Comparison of ENCODE assay signal across 27 mouse cellular contexts in genomic region chr2:127531592-127531991, GRCm38 (mm10). TPM values are rescaled to one million over a fixed set of nuclear protein-coding genes. Genes with fewer than 3 reads are reported as not detected.
DNase-seq lines count a peak whose midpoint lies in the region; ATAC-seq and TF ChIP-seq lines count a peak whose summit lies in the region.
"Had no signal": no experiment of that assay in that cellular context is flagged by ENCODE, and none has a peak within 500 bp of the region (broad histone marks: within the 10 kb centered on the region; RNA-seq: fewer than 3 reads in every experiment).

No protein-coding gene starts in this region.

- no peak overlapping the region for H3K4me3 ChIP-seq in cerebellum, adult 2 months (replicated peaks; ENCODE audit: insufficient read depth, low read depth, low read length)
- H3K4me3 ChIP-seq in hindbrain, postnatal 0 days (ENCODE audit: low read length), result no peak overlapping the region
- no peak overlapping the region for H3K4me3 ChIP-seq in hindbrain, embryonic 10.5 days
- H3K4me3 ChIP-seq in lung, embryonic 15.5 days, result no peak overlapping the region
- H3K4me3 ChIP-seq in midbrain, postnatal 0 days (ENCODE audit: low read depth, low read length), result no peak overlapping the region
- no peak overlapping the region for H3K4me3 ChIP-seq in midbrain, embryonic 16.5 days (ENCODE audit: low read depth, low read length)
- H3K4me3 ChIP-seq: embryonic facial prominence, embryonic 10.5 days; embryonic facial prominence, embryonic 13.5 days; erythroblast, embryonic 14.5 days; forebrain, embryonic 12.5 days; forebrain, embryonic 15.5 days; heart, embryonic 12.5 days; heart, embryonic 15.5 days had no signal

- H3K4me2 ChIP-seq in hindbrain, postnatal 0 days (ENCODE audit: low read depth, low read length), result no peak overlapping the region
- no peak overlapping the region for H3K4me2 ChIP-seq in lung, embryonic 15.5 days
- H3K4me2 ChIP-seq in midbrain, postnatal 0 days (ENCODE audit: low read depth, low read length, poor library complexity, severe bottlenecking), result no peak overlapping the region
- H3K4me2 ChIP-seq in midbrain, embryonic 16.5 days (ENCODE audit: low read length), result no peak overlapping the region
- H3K4me2 ChIP-seq: embryonic facial prominence, embryonic 13.5 days; forebrain, embryonic 12.5 days; forebrain, embryonic 15.5 days; heart, embryonic 12.5 days; heart, embryonic 15.5 days had no signal

- peaks cover 6% of the 10 kb centered on the region for H3K4me1 ChIP-seq in cerebellum, adult 2 months (ENCODE audit: control insufficient read depth, insufficient read depth, low read length)
- no peaks in the 10 kb centered on the region for H3K4me1 ChIP-seq in hindbrain, postnatal 0 days (ENCODE audit: insufficient read depth, low read length)
- H3K4me1 ChIP-seq in hindbrain, embryonic 10.5 days (replicated peaks), result 0 out of 2 replicates have a peak, but pooled peaks cover 4% of the 10 kb centered on the region
- H3K4me1 ChIP-seq in lung, embryonic 15.5 days, result no peaks in the 10 kb centered on the region
- H3K4me1 ChIP-seq in midbrain, postnatal 0 days (ENCODE audit: insufficient read depth, low read length), result no peaks in the 10 kb centered on the region
- H3K4me1 ChIP-seq in midbrain, embryonic 16.5 days (ENCODE audit: control insufficient read depth, insufficient read depth, low read length), result no peaks in the 10 kb centered on the region
- H3K4me1 ChIP-seq: embryonic facial prominence, embryonic 13.5 days; forebrain, embryonic 12.5 days; forebrain, embryonic 15.5 days; heart, embryonic 12.5 days; heart, embryonic 15.5 days had no signal

- no peaks in the 10 kb centered on the region for H3K9me3 ChIP-seq in hindbrain, postnatal 0 days (ENCODE audit: low read length)
- H3K9me3 ChIP-seq in hindbrain, embryonic 10.5 days, result no peaks in the 10 kb centered on the region
- H3K9me3 ChIP-seq in lung, embryonic 15.5 days, result no peaks in the 10 kb centered on the region
- no peaks in the 10 kb centered on the region for H3K9me3 ChIP-seq in midbrain, postnatal 0 days (ENCODE audit: low read length)
- no peaks in the 10 kb centered on the region for H3K9me3 ChIP-seq in midbrain, embryonic 16.5 days (replicated peaks; ENCODE audit: control insufficient read depth, low read length, poor library complexity, severe bottlenecking)
- H3K9me3 ChIP-seq: embryonic facial prominence, embryonic 10.5 days; embryonic facial prominence, embryonic 13.5 days; forebrain, embryonic 12.5 days; forebrain, embryonic 15.5 days; heart, embryonic 12.5 days; heart, embryonic 15.5 days had no signal

- no peak for TF ChIP-seq POLR2A in cerebellum, adult 2 months (IDR thresholded peaks at IDR 0.05; ENCODE audit: borderline replicate concordance, insufficient read depth, low read length)

- peak; percentile 85 to 91 for DNase-seq in cerebellum, postnatal 10 days
- DNase-seq in cerebellum, adult 2 months, result no peak
- DNase-seq in hindbrain, postnatal 0 days (ENCODE audit: low spot score), result peak; percentile 54
- no peak for DNase-seq in hindbrain, embryonic 10.5 days (ENCODE audit: low spot score)
- no peak for DNase-seq in lung, postnatal 36 days
- DNase-seq in midbrain, postnatal 0 days (ENCODE audit: low spot score), result peak; percentile 41
- DNase-seq: adrenal gland, adult 2 months; cerebellum, adult 11-12 months; cerebellum, adult 9-10 months; cerebellum, postnatal 36 days; embryo, embryonic 11 days; gastrocnemius, postnatal 25 days; heart, adult 18-20 months; heart, postnatal 36 days had no signal

- no peaks in the 10 kb centered on the region for H3K27me3 ChIP-seq in cerebellum, adult 2 months (ENCODE audit: control insufficient read depth, insufficient read depth, low read length)
- H3K27me3 ChIP-seq in hindbrain, postnatal 0 days (ENCODE audit: insufficient read depth, low read length), result no peaks in the 10 kb centered on the region; the same call in none of the 2 replicates
- H3K27me3 ChIP-seq in hindbrain, embryonic 10.5 days (ENCODE audit: insufficient read depth, poor library complexity, severe bottlenecking), result peaks cover 4% of the 10 kb centered on the region; the same call in 1 of the 2 replicates
- H3K27me3 ChIP-seq in lung, embryonic 15.5 days, result no peaks in the 10 kb centered on the region
- no peaks in the 10 kb centered on the region for H3K27me3 ChIP-seq in midbrain, postnatal 0 days (ENCODE audit: insufficient read depth, low read length)
- no peaks in the 10 kb centered on the region; the same call in 1 of the 2 replicates for H3K27me3 ChIP-seq in midbrain, embryonic 16.5 days (ENCODE audit: control insufficient read depth, insufficient read depth, low read depth, low read length)
- H3K27me3 ChIP-seq: embryonic facial prominence, embryonic 13.5 days had no signal

- peak; percentile 54 for ATAC-seq in hindbrain, postnatal 0 days
- peak; percentile 20; the same call in 1 of the 2 replicates for ATAC-seq in lung, embryonic 15.5 days (ENCODE audit: borderline replicate concordance, extremely low read depth, low FRiP score, low TSS enrichment)
- no peak for ATAC-seq in midbrain, postnatal 0 days (ENCODE audit: low FRiP score)
- ATAC-seq in midbrain, embryonic 16.5 days, result no peak
- ATAC-seq: forebrain, embryonic 15.5 days; hindbrain, embryonic 16.5 days; inflammation-experienced regulatory T-cells, adult 6 months; Patski had no signal

- no peak for TF ChIP-seq CTCF in cerebellum, adult 2 months (IDR thresholded peaks at IDR 0.05; ENCODE audit: borderline replicate concordance, insufficient read depth, low read depth, low read length)
- TF ChIP-seq CTCF in hindbrain, postnatal 0 days (IDR thresholded peaks at IDR 0.05; ENCODE audit: low read depth), result no peak
- no peak for TF ChIP-seq CTCF in midbrain, postnatal 0 days (IDR thresholded peaks at IDR 0.05)

- no peaks in the 10 kb centered on the region for H3K36me3 ChIP-seq in hindbrain, postnatal 0 days (ENCODE audit: insufficient read depth, low read length)
- H3K36me3 ChIP-seq in hindbrain, embryonic 10.5 days, result no peaks in the 10 kb centered on the region
- H3K36me3 ChIP-seq in lung, embryonic 15.5 days, result no peaks in the 10 kb centered on the region
- H3K36me3 ChIP-seq in midbrain, postnatal 0 days (ENCODE audit: insufficient read depth, low read length), result no peaks in the 10 kb centered on the region
- no peaks in the 10 kb centered on the region for H3K36me3 ChIP-seq in midbrain, embryonic 16.5 days (ENCODE audit: control insufficient read depth, insufficient read depth, low read length)
- H3K36me3 ChIP-seq: embryonic facial prominence, embryonic 10.5 days; embryonic facial prominence, embryonic 13.5 days; forebrain, embryonic 12.5 days; forebrain, embryonic 15.5 days; heart, embryonic 12.5 days; heart, embryonic 15.5 days had no signal

- 60% methylated on average over 2 of the region's 2 CpGs for WGBS in cerebellum, adult 2 months
- 66% methylated on average over 2 of the region's 2 CpGs for WGBS in hindbrain, postnatal 0 days
- WGBS in hindbrain, embryonic 10.5 days, result 85% methylated on average over 2 of the region's 2 CpGs
- 55% methylated on average over 2 of the region's 2 CpGs for WGBS in lung, embryonic 15.5 days
- WGBS in midbrain, postnatal 0 days, result 85% methylated on average over 2 of the region's 2 CpGs
- 82% methylated on average over 2 of the region's 2 CpGs for WGBS in midbrain, embryonic 16.5 days

- no peak overlapping the region for H3K27ac ChIP-seq in cerebellum, adult 2 months (ENCODE audit: insufficient read depth, low read length)
- no peak overlapping the region for H3K27ac ChIP-seq in hindbrain, postnatal 0 days
- no peak overlapping the region for H3K27ac ChIP-seq in hindbrain, embryonic 10.5 days
- no peak overlapping the region for H3K27ac ChIP-seq in lung, embryonic 15.5 days
- H3K27ac ChIP-seq in midbrain, postnatal 0 days (ENCODE audit: low read depth, low read length), result no peak overlapping the region
- no peak overlapping the region for H3K27ac ChIP-seq in midbrain, embryonic 16.5 days (ENCODE audit: low read length)
- H3K27ac ChIP-seq: embryonic facial prominence, embryonic 10.5 days; embryonic facial prominence, embryonic 13.5 days; forebrain, embryonic 12.5 days; forebrain, embryonic 15.5 days; heart, embryonic 15.5 days had no signal

- no peak overlapping the region for H3K9ac ChIP-seq in hindbrain, postnatal 0 days (replicated peaks; ENCODE audit: low read length)
- no peak overlapping the region for H3K9ac ChIP-seq in lung, embryonic 15.5 days
- H3K9ac ChIP-seq in midbrain, postnatal 0 days (replicated peaks; ENCODE audit: low read length, poor library complexity, severe bottlenecking), result no peak overlapping the region
- H3K9ac ChIP-seq in midbrain, embryonic 16.5 days (ENCODE audit: low read depth, low read length), result no peak overlapping the region
- H3K9ac ChIP-seq: embryonic facial prominence, embryonic 13.5 days; forebrain, embryonic 12.5 days; forebrain, embryonic 15.5 days; heart, embryonic 12.5 days; heart, embryonic 15.5 days had no signal

RNA-seq across cellular contexts. Expression of gene Prom2, which starts 9.7 kb away (rescaled TPM):
- 3.3 and 4.1 TPM in 2 replicates for polyA plus RNA-seq in cerebellum, adult 2 months (2012; rRNA removed)
- 0.07 and 0.10 TPM in 2 replicates for total RNA-seq in hindbrain, postnatal 0 days (2014; rRNA removed)
- polyA plus RNA-seq in hindbrain, postnatal 0 days (2015; fragmentation: Nextera tagmentation; extraction: Ambion mirVana), result 0.10 and 0.32 TPM in 2 replicates
- 0.65 and 0.85 TPM in 2 replicates for polyA plus RNA-seq in hindbrain, embryonic 10.5 days (2016; fragmentation: Nextera tagmentation; extraction: Ambion mirVana)
- polyA plus RNA-seq in lung, embryonic 15.5 days (2015; fragmentation: Nextera tagmentation; extraction: Ambion mirVana), result 2.2 and 2.7 TPM in 2 replicates
- total RNA-seq in midbrain, postnatal 0 days (2014; rRNA removed), result 0.44 TPM in 1 of 2 replicates, not detected in the other
- polyA plus RNA-seq in midbrain, postnatal 0 days (2015; fragmentation: Nextera tagmentation; extraction: Ambion mirVana), result 0.06 and 0.09 TPM in 2 replicates
- 0.05 and 0.19 TPM in 2 replicates for polyA plus RNA-seq in midbrain, embryonic 16.5 days (2015; fragmentation: Nextera tagmentation; extraction: Ambion mirVana)
- total RNA-seq: gastrocnemius, adult 8-10 months; gastrocnemius, postnatal 25 days had no signal
- polyA plus RNA-seq: erythroblast, embryonic 14.5 days; forebrain, embryonic 15.5 days; Patski had no signal

RNA-seq across cellular contexts. Expression of gene Kcnip3, which starts 9.7 kb away (rescaled TPM):
- 81.6 and 83.9 TPM in 2 replicates for polyA plus RNA-seq in cerebellum, adult 2 months (2012; rRNA removed)
- total RNA-seq in hindbrain, postnatal 0 days (2014; rRNA removed), result 34.7 and 39.0 TPM in 2 replicates
- 12.4 and 13.8 TPM in 2 replicates for polyA plus RNA-seq in hindbrain, postnatal 0 days (2015; fragmentation: Nextera tagmentation; extraction: Ambion mirVana)
- 2.2 TPM in 2 replicates for polyA plus RNA-seq in hindbrain, embryonic 10.5 days (2016; fragmentation: Nextera tagmentation; extraction: Ambion mirVana)
- 2.5 and 3.1 TPM in 2 replicates for polyA plus RNA-seq in lung, embryonic 15.5 days (2015; fragmentation: Nextera tagmentation; extraction: Ambion mirVana)
- 24.6 and 33.2 TPM in 2 replicates for total RNA-seq in midbrain, postnatal 0 days (2014; rRNA removed)
- 14.2 and 17.1 TPM in 2 replicates for polyA plus RNA-seq in midbrain, postnatal 0 days (2015; fragmentation: Nextera tagmentation; extraction: Ambion mirVana)
- 9.1 and 13.0 TPM in 2 replicates for polyA plus RNA-seq in midbrain, embryonic 16.5 days (2015; fragmentation: Nextera tagmentation; extraction: Ambion mirVana)

RNA-seq across cellular contexts. Expression of gene Zfp661, which starts 55.3 kb away (rescaled TPM):
- 6.0 and 6.1 TPM in 2 replicates for polyA plus RNA-seq in cerebellum, adult 2 months (2012; rRNA removed)
- total RNA-seq in hindbrain, postnatal 0 days (2014; rRNA removed), result 4.0 and 6.0 TPM in 2 replicates
- polyA plus RNA-seq in hindbrain, postnatal 0 days (2015; fragmentation: Nextera tagmentation; extraction: Ambion mirVana), result 4.3 TPM in 2 replicates
- 8.0 and 8.3 TPM in 2 replicates for polyA plus RNA-seq in hindbrain, embryonic 10.5 days (2016; fragmentation: Nextera tagmentation; extraction: Ambion mirVana)
- 4.4 TPM in 2 replicates for polyA plus RNA-seq in lung, embryonic 15.5 days (2015; fragmentation: Nextera tagmentation; extraction: Ambion mirVana)
- 6.8 and 7.0 TPM in 2 replicates for total RNA-seq in midbrain, postnatal 0 days (2014; rRNA removed)
- polyA plus RNA-seq in midbrain, postnatal 0 days (2015; fragmentation: Nextera tagmentation; extraction: Ambion mirVana), result 3.7 and 4.1 TPM in 2 replicates
- 6.4 and 7.0 TPM in 2 replicates for polyA plus RNA-seq in midbrain, embryonic 16.5 days (2015; fragmentation: Nextera tagmentation; extraction: Ambion mirVana)
- polyA plus RNA-seq: erythroblast, embryonic 14.5 days had no signal

RNA-seq across cellular contexts. Expression of gene Mrps5, which starts 55.4 kb away (rescaled TPM):
- polyA plus RNA-seq in cerebellum, adult 2 months (2012; rRNA removed), result 95.0 and 97.3 TPM in 2 replicates
- total RNA-seq in hindbrain, postnatal 0 days (2014; rRNA removed), result 44.5 and 69.7 TPM in 2 replicates
- 129 and 138 TPM in 2 replicates for polyA plus RNA-seq in hindbrain, postnatal 0 days (2015; fragmentation: Nextera tagmentation; extraction: Ambion mirVana)
- polyA plus RNA-seq in hindbrain, embryonic 10.5 days (2016; fragmentation: Nextera tagmentation; extraction: Ambion mirVana), result 158 and 163 TPM in 2 replicates
- 123 and 128 TPM in 2 replicates for polyA plus RNA-seq in lung, embryonic 15.5 days (2015; fragmentation: Nextera tagmentation; extraction: Ambion mirVana)
- total RNA-seq in midbrain, postnatal 0 days (2014; rRNA removed), result 69.4 and 87.5 TPM in 2 replicates
- 134 and 140 TPM in 2 replicates for polyA plus RNA-seq in midbrain, postnatal 0 days (2015; fragmentation: Nextera tagmentation; extraction: Ambion mirVana)
- 155 and 157 TPM in 2 replicates for polyA plus RNA-seq in midbrain, embryonic 16.5 days (2015; fragmentation: Nextera tagmentation; extraction: Ambion mirVana)

Comparison
In these comparisons a context has a peak if more than half of its experiments do, and no peak if none do; other contexts are left out.
1. DNase-seq: peak in cerebellum, postnatal 10 days (2 of 2), hindbrain, postnatal 0 days (single experiment) and midbrain, postnatal 0 days (single experiment); none in cerebellum, adult 2 months (0 of 2), hindbrain, embryonic 10.5 days (single experiment) and lung, postnatal 36 days (single experiment).
2. ATAC-seq: peak in hindbrain, postnatal 0 days (single experiment) and lung, embryonic 15.5 days (single experiment); none in midbrain, postnatal 0 days (single experiment) and midbrain, embryonic 16.5 days (single experiment).